Mouse (Mus musculus) induced T-regulatory cell, adult 2 months (primary cell): Measurements from ENCODE around the gene Bzw2.

ENCODE experiments used
- DNase-seq: peaks from one replicate; pipeline ENCODE4 v3.0.0-alpha.2; 2012; ENCODE audit warnings: low read depth

Gene Bzw2

GRCm38 (mm10) chr12:36070231-36070630, 87.6 kb downstream of the Bzw2 start:
- no peak for DNase-seq

- peak; percentile 47 for DNase-seq
These were observed 90.3 kb downstream of the Bzw2 start for GRCm38 (mm10) chr12:36067538-36067937.

DNA sequence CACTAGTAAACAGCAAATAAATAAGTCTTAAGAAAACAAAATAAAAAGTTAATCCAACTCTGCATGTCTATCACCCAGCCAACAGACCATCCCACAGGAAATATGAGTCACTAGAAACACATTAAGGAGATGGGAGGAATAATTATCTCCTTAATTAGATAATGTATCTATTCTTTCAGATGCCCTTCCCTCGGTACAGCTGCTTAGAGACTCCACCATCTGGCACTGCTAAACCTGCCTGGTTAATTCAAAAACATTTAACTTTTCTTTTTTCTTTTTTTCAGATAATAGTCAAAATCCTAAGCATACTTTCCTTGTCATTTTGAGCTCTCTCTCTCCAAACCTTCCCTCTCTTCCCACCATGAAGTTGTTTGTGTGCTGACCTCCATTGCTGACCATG, 92.0 kb downstream of the Bzw2 start:
- DNase-seq: no peak

- no peak for DNase-seq
These were observed 100.2 kb downstream of the Bzw2 start for GRCm38 (mm10) chr12:36057699-36058098.

- no peak for DNase-seq
These were observed 107.6 kb downstream of the Bzw2 start for GRCm38 (mm10) chr12:36050276-36050675.

DNA sequence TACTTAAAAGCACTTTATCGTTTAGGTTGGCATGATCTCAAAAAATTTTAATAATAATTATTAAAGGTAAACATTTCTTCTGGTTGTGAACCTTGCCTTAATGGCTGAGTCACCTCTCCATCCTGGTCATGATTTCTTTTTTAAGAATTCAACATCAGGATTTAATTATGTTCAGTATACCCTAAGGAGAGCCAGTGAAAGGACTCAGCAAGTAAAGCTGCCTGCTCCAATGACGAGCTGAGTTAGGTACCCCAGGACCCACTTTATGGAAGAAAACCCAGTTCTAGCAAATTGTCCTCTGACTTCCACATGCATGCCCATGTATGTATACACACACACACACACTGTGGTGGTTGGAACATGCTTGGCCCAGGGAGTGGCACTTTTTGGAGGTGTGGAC, 110.3 kb downstream of the Bzw2 start:
- no peak for DNase-seq

DNA sequence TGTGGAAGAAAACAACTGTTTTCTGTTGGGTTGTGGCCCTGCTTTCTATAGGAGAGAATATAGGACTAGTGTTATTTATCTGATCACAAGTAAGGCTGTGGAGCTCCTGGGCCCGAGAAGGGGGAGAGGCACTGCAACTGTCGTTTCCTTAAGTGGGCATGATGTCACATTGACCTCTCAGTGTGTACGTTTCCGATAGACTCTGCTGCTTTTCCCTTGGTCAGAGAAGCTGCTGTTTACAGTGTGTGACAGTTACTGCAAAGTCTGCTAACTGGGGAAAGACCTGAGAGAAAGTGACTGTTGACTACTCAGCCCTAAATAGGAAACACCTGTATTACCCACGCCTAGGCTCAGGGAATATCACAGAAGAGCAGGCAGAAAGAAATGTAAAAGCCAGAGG, 111.7 kb downstream of the Bzw2 start:
- no peak for DNase-seq

- DNase-seq: no peak
These were observed 113.2 kb downstream of the Bzw2 start for GRCm38 (mm10) chr12:36044691-36045090.

- DNase-seq: peak; percentile 93
These were observed 115.5 kb downstream of the Bzw2 start, which contains the start of gene Tspan13 for GRCm38 (mm10) chr12:36042348-36042778. Gene Tspan13 (minus strand): TSS chr12:36042500.
